Mouse (Mus musculus) subcutaneous adipose tissue, adult 2 months (tissue): ENCODE measurements around the gene Fam81b. TPM values are rescaled to one million over a fixed set of nuclear protein-coding genes. Genes with fewer than 3 reads are reported as not detected.

Experiments
- polyA plus RNA-seq: library from polyadenylated mRNA; depleted of rRNA; stranded (reverse); fragments of >200 nt; gene quantifications from 2 replicates; pipeline ENCODE4 v1.2.3, GENCODE M21; 2012; ENCODE audit warnings: low replicate concordance; rRNA removed

Fam81b gene
- polyA plus RNA-seq = not detected in 2 replicates

DNA sequence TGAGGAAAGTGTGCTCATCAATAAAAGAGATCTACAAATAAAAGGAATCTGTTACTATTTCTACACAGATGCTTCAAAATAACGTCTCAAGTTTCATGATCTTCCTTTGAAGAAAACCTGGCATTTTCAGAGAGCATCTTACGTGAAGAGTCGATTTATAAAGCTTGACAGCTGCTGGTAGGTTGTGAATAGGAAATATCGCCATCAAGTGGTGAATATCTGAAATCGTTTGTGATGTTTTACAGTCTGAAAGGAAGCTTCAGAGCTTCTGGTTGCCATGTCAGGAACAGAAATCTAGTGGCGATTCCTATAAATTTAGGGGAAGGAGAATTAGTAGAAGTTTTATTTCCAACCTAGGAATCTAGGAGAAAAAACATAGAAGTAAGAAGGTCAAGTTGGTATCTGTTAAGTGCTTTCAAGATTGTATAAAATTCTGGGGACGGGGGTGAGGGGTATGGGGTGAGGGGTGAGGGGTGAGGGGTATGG, at the start of gene Fam81b:
Gene Fam81b (minus strand): TSS at position 436 of the 486 bp plus-strand sequence.

Other genes with a start within 250 kb of the Fam81b start
- 0.15 TPM in 1 of 2 replicates, not detected in the other for gene Gpr150, start 248.1 kb downstream of the Fam81b start, polyA plus RNA-seq
- 5.6 and 9.0 TPM in 2 replicates for gene Arsk, start 206.4 kb downstream of the Fam81b start, polyA plus RNA-seq
- gene Ttc37, start 206.3 kb downstream of the Fam81b start, polyA plus RNA-seq = 7.7 and 11.3 TPM in 2 replicates
- gene Mctp1, start 79.5 kb upstream of the Fam81b start, polyA plus RNA-seq = 0.67 and 0.98 TPM in 2 replicates